Mouse (Mus musculus) lung, embryonic 14.5 days (tissue): ENCODE data around the gene Olfr765. TPM values are rescaled to one million over a fixed set of nuclear protein-coding genes. Genes with fewer than 3 reads are reported as not detected.
A peak's percentile ranks its signal among the peaks of the same experiment; 100 is the strongest.
"Not testable (repeated sequence)": the region's sequence is repeated elsewhere in the genome, so short reads cannot be mapped to it uniquely, and the experiment has no call there.

Source experiments
- ATAC-seq: fragments of 200-750 bp; cut with Nextera tagmentation; 2 replicates; pipeline ENCODE4 v1.8.0; 2017; ENCODE audit warnings: mild to moderate bottlenecking, moderate TSS enrichment, moderate library complexity; ENCODE audit not compliant: insufficient read depth
- DNase-seq: peaks from one replicate; pipeline ENCODE4 v3.0.0-alpha.2; 2015
- H3K27ac ChIP-seq: fragments of 300-500 bp; sonication (generic); 2 replicates; pipeline ENCODE4 v1.5.1; 2014; ENCODE audit warnings: low read depth, mild to moderate bottlenecking, moderate library complexity
- H3K27me3 ChIP-seq: fragments of 300-500 bp; sonication (generic); 2 replicates; pipeline ENCODE4 v1.6.1; 2014; ENCODE audit warnings: low read length, control low read depth; ENCODE audit not compliant: insufficient read depth
- H3K36me3 ChIP-seq: fragments of 300-500 bp; sonication (generic); 2 replicates; pipeline ENCODE4 v1.6.1; 2014; ENCODE audit warnings: control low read depth; ENCODE audit not compliant: insufficient read depth
- H3K4me1 ChIP-seq: fragments of 300-500 bp; sonication (generic); 2 replicates; pipeline ENCODE4 v1.6.1; 2014; ENCODE audit warnings: antibody characterized with exemption, control low read depth; ENCODE audit not compliant: insufficient read depth
- H3K4me2 ChIP-seq: fragments of 300-500 bp; sonication (generic); 2 replicates; pipeline ENCODE4 v1.6.1; 2014; ENCODE audit warnings: mild to moderate bottlenecking
- H3K4me3 ChIP-seq: fragments of 300-500 bp; sonication (generic); 2 replicates; pipeline ENCODE4 v1.5.1; 2014; ENCODE audit warnings: low read depth, low read length
- H3K9ac ChIP-seq: fragments of 300-500 bp; sonication (generic); 2 replicates; pipeline ENCODE4 v1.6.1; 2014
- H3K9me3 ChIP-seq: fragments of 300-500 bp; sonication (generic); 2 replicates; pipeline ENCODE4 v1.6.1; 2016; ENCODE audit warnings: low read depth, low read length, control low read depth
- CTCF ChIP-seq: IDR thresholded peaks from 2 replicates; pipeline ENCODE4 v1.5.1; 2016; ENCODE audit warnings: antibody characterized with exemption, low read depth
- WGBS: fragments of 180-500 bp; shearing (Covaris S2); extraction: QIAGEN DNeasy Blood & Tissue Kit; methylation state at CpG from one replicate; pipeline ENCODE4 v1.1.7; 2014; 5-methylcytosine and 5-hydroxymethylcytosine counted together
- polyA plus RNA-seq: library from polyadenylated mRNA; unstranded; fragments of >200 nt; fragmentation: Nextera tagmentation; extraction: Ambion mirVana; gene quantifications from 2 replicates; pipeline ENCODE4 v1.2.1, GENCODE M21; 2014

The Olfr765 gene
- polyA plus RNA-seq, result not detected in 2 replicates

- not testable (repeated sequence) for H3K27me3 ChIP-seq, H3K9ac ChIP-seq, H3K27ac ChIP-seq, H3K4me2 ChIP-seq, H3K36me3 ChIP-seq, ATAC-seq, H3K4me1 ChIP-seq, DNase-seq, H3K4me3 ChIP-seq, H3K9me3 ChIP-seq
Observed at GRCm38 (mm10) chr10:129049898-129050297, at the start of gene Olfr765. Gene Olfr765, minus strand, starts transcription at chr10:129049998.

GRCm38 (mm10) chr10:129099275-129099674 lies 49.5 kb upstream of the Olfr765 start, which contains the start of gene Olfr768:
Gene Olfr768, minus strand, starts transcription at chr10:129099375.
- DNase-seq (no peak), ATAC-seq (no peak)
- 57% methylated on average over 1 of the region's 1 CpGs for WGBS

GRCm38 (mm10) chr10:129082810-129083209 lies 33.0 kb upstream of the Olfr765 start, which contains the start of gene Olfr767:
Gene Olfr767, minus strand, starts transcription at chr10:129082910.
- H3K27me3 ChIP-seq, H3K4me1 ChIP-seq, ATAC-seq, H3K27ac ChIP-seq, H3K4me2 ChIP-seq, DNase-seq, H3K9me3 ChIP-seq, H3K4me3 ChIP-seq, H3K36me3 ChIP-seq, H3K9ac ChIP-seq: not testable (repeated sequence)

More at GRCm38 (mm10) chr10:129099275-129099674, 49.5 kb upstream of the Olfr765 start, which contains the start of gene Olfr768:
- H3K27ac ChIP-seq, result no peak within 1 kb of the TSS
- no peak within 1 kb of the TSS for H3K9ac ChIP-seq
- H3K27me3 ChIP-seq, result no peaks in the 10 kb centered on the region
- H3K4me2 ChIP-seq, result no peak within 1 kb of the TSS
- no peaks in the 10 kb centered on the region for H3K9me3 ChIP-seq
- H3K4me1 ChIP-seq, result no peaks in the 10 kb centered on the region
- no peak within 1 kb of the TSS for H3K4me3 ChIP-seq
- no peaks in the 10 kb centered on the region for H3K36me3 ChIP-seq
- TF ChIP-seq CTCF, result no peak

- Histone ChIP-seq H3K4me3 (no peak within 1 kb of the TSS), H3K9me3 (no peaks in the 10 kb centered on the region), H3K4me2 (no peak within 1 kb of the TSS), H3K9ac (no peak within 1 kb of the TSS), H3K27ac (no peak within 1 kb of the TSS), H3K27me3 (no peaks in the 10 kb centered on the region), H3K4me1 (no peaks in the 10 kb centered on the region), H3K36me3 (no peaks in the 10 kb centered on the region)
- WGBS, result 75% methylated on average over 2 of the region's 2 CpGs
- no peak for DNase-seq
- no peak for TF ChIP-seq CTCF
- no peak for ATAC-seq
Observed at GRCm38 (mm10) chr10:129068877-129069276, 19.1 kb upstream of the Olfr765 start, which contains the start of gene Olfr766-ps1. Gene Olfr766-ps1, minus strand, starts transcription at chr10:129068977.

GRCm38 (mm10) chr10:129039796-129040195 lies 10.0 kb downstream of the Olfr765 start, which contains the start of gene Olfr764-ps1:
Gene Olfr764-ps1, minus strand, starts transcription at chr10:129039896.
- Histone ChIP-seq H3K4me2 (no peak within 1 kb of the TSS), H3K27ac (no peak within 1 kb of the TSS), H3K27me3 (no peaks in the 10 kb centered on the region), H3K4me3 (no peak within 1 kb of the TSS), H3K4me1 (no peaks in the 10 kb centered on the region), H3K36me3 (no peaks in the 10 kb centered on the region), H3K9ac (no peak within 1 kb of the TSS), H3K9me3 (no peaks in the 10 kb centered on the region)
- 73% methylated on average over 3 of the region's 3 CpGs for WGBS
- DNase-seq, result no peak
- TF ChIP-seq CTCF, result no peak
- no peak for ATAC-seq

GRCm38 (mm10) chr10:129028343-129028742 lies 21.5 kb downstream of the Olfr765 start:
- no peak overlapping the region for H3K4me2 ChIP-seq
- no peak for TF ChIP-seq CTCF
- WGBS, result 71% methylated on average over 2 of the region's 2 CpGs
- ATAC-seq (no peak), DNase-seq (no peak)
- H3K27ac ChIP-seq, result no peak overlapping the region
- no peak overlapping the region for H3K9ac ChIP-seq
- no peak overlapping the region for H3K4me3 ChIP-seq
- H3K36me3 ChIP-seq, result no peaks in the 10 kb centered on the region
- H3K9me3 ChIP-seq, result no peaks in the 10 kb centered on the region
- no peaks in the 10 kb centered on the region for H3K27me3 ChIP-seq
- H3K4me1 ChIP-seq, result no peaks in the 10 kb centered on the region

- H3K27me3 ChIP-seq, result no peaks in the 10 kb centered on the region
- no peak overlapping the region for H3K4me2 ChIP-seq
- ATAC-seq (no peak; the same call in 1 of the 2 replicates), DNase-seq (peak; percentile 71)
- H3K9ac ChIP-seq, result no peak overlapping the region
- no peak overlapping the region for H3K4me3 ChIP-seq
- 54% methylated on average over 3 of the region's 3 CpGs for WGBS
- TF ChIP-seq CTCF, result peak; percentile 77
- no peak overlapping the region for H3K27ac ChIP-seq
- no peaks in the 10 kb centered on the region for H3K9me3 ChIP-seq
- H3K36me3 ChIP-seq, result no peaks in the 10 kb centered on the region
- no peaks in the 10 kb centered on the region for H3K4me1 ChIP-seq
Observed at GRCm38 (mm10) chr10:129026018-129026662, 23.7 kb downstream of the Olfr765 start.
